Mouse (Mus musculus) liver, adult 2 months (tissue): Measurements from ENCODE around the gene Ednra.

Experiments
- CTCF ChIP-seq: fragments of 200-500 bp; IDR thresholded peaks from 2 replicates; pipeline ENCODE4 v1.5.1; 2011; ENCODE audit warnings: low read depth, low read length, control low read depth
- POLR2A ChIP-seq: fragments of 200-500 bp; IDR thresholded peaks from 2 replicates; pipeline ENCODE4 v1.6.1; 2011; ENCODE audit warnings: low read length, control low read depth; ENCODE audit not compliant: insufficient read depth; ENCODE audit errors: extremely low read depth

- TF ChIP-seq CTCF (no peak), POLR2A (no peak)
Measured at GRCm38 (mm10) chr8:77695486-77696058, 28.7 kb downstream of the Ednra start.
